Mouse (Mus musculus) left cerebral cortex, adult 8-10 months (tissue): ENCODE results near the gene Snx6. TPM values are rescaled to one million over a fixed set of nuclear protein-coding genes. Genes with fewer than 3 reads are reported as not detected.
"Not testable (repeated sequence)": the region's sequence is repeated elsewhere in the genome, so short reads cannot be mapped to it uniquely, and the experiment has no call there.

ENCODE experiments used
- DNase-seq, 2 experiments: peaks; one replicate each; pipeline ENCODE4 v3.0.0; 2022; ENCODE audit warnings: low spot score in 2 of 2
- total RNA-seq, 4 experiments: library from RNA; stranded (reverse); gene quantifications; 2 replicates each; pipeline ENCODE4 v1.2.4; 2022

The Snx6 gene
- total RNA-seq, 4 experiments from 2014 or later, result 42.1 to 46.1 (median 44.4) TPM

- peak in 1 of 2 experiments; percentile 57 for DNase-seq
Measured at GRCm38 (mm10) chr12:54710494-54710879, 85.0 kb downstream of the Snx6 start.

GRCm38 (mm10) chr12:54709691-54710493 lies 85.6 kb downstream of the Snx6 start:
- not testable (repeated sequence) for DNase-seq

GRCm38 (mm10) chr12:54699394-54699793 lies 96.1 kb downstream of the Snx6 start:
- no peak for DNase-seq

GRCm38 (mm10) chr12:54697791-54698250 lies 97.7 kb downstream of the Snx6 start:
- DNase-seq, result no peak

- no peak for DNase-seq
Measured at GRCm38 (mm10) chr12:54697003-54697597, 98.4 kb downstream of the Snx6 start.

Other genes with a start within 250 kb of the Snx6 start
- 10 to 100 TPM; 25.7 to 28.2 (median 27.2) TPM for gene Sptssa, start 139.1 kb downstream of the Snx6 start, total RNA-seq
- gene Eapp, start 99.8 kb downstream of the Snx6 start, total RNA-seq, result 10 to 100 TPM; 30.5 to 34.3 (median 32.0) TPM
- gene Cfl2, start 67.2 kb upstream of the Snx6 start, total RNA-seq, result 100 to 1,000 TPM; 109 to 134 (median 116) TPM
- gene Gm20403, start 190.8 kb upstream of the Snx6 start, total RNA-seq, result not detected
- 1 to 10 TPM; 1.6 to 4.2 (median 3.4) TPM for gene Baz1a, start 218.6 kb upstream of the Snx6 start, total RNA-seq